Mouse (Mus musculus): ENCODE data around the gene Tubb2a. TPM values are rescaled to one million over a fixed set of nuclear protein-coding genes. Genes with fewer than 3 reads are reported as not detected.
"Not testable (repeated sequence)": the region's sequence is repeated elsewhere in the genome, so short reads cannot be mapped to it uniquely, and the experiment has no call there.

The Tubb2a gene
- total and polyA plus RNA-seq, 3 experiments = 17.6 to 43.0 (median 26.1) TPM

GRCm38 (mm10) chr13:34078500-34079280 is 883 bp upstream of the Tubb2a start:
- Histone ChIP-seq H3K4me1 (ENCODE audit: control insufficient read depth in 1 of 2, insufficient read depth in 2 of 2) (peaks cover 13 to 32% of the 10 kb centered on the region in 2 experiments), H3K9ac (ENCODE audit: insufficient read depth, low read depth) (peak overlapping the region; percentile 59), H3K36me3 (replicated peaks in 1 of 2; ENCODE audit: control insufficient read depth in 1 of 2, insufficient read depth in 1 of 2, low read length in 1 of 2) (peaks cover 5 to 12% of the 10 kb centered on the region in 2 experiments), H3K9me3 (replicated peaks; ENCODE audit: low read length) (no peaks in the 10 kb centered on the region), H3K4me2 (ENCODE audit: insufficient read depth, low read depth, poor library complexity, severe bottlenecking) (peak overlapping the region; percentile 86), H3K27me3 (replicated peaks) (peaks cover 2% of the 10 kb centered on the region), H3K27ac (ENCODE audit: insufficient read depth, low read depth) (no peak overlapping the region), H3K4me3 (replicated peaks in 1 of 3; ENCODE audit: low read depth in 2 of 3, low read length in 2 of 3, poor library complexity in 1 of 3) (no peak overlapping the region), H3K79me2 (replicated peaks; ENCODE audit: control insufficient read depth, extremely low read depth, insufficient read depth, poor library complexity, severe bottlenecking) (no peaks in the 10 kb centered on the region)
- dilution Hi-C loops (cut with MboI; ENCODE audit: extremely low pct_ligation_motif_present, extremely low pct_unique_long_range_greater_than_20kb, low sequenced_read_pairs) (no loop called here), in situ Hi-C loops (cut with MboI; ENCODE audit: low pct_ligation_motif_present, low pct_unique_long_range_greater_than_20kb, low sequenced_read_pairs) (no loop called here)
- TF ChIP-seq BHLHE40 (IDR thresholded peaks at IDR 0.05; ENCODE audit: low read depth, low read length) (peak; percentile 56; the same call in 1 of the 2 replicates), TBP (conservative IDR thresholded peaks at IDR 0.05; ENCODE audit: low read depth, low read length) (no peak), MXI1 (IDR thresholded peaks at IDR 0.05; ENCODE audit: low read depth, low read length) (peak; percentile 29; the same call in 1 of the 2 replicates)
- no peak for DNase-seq (ENCODE audit: extremely low read depth)

GRCm38 (mm10) chr13:34076561-34077491 is 981 bp downstream of the Tubb2a start:
- Histone ChIP-seq H3K4me2 (ENCODE audit: insufficient read depth, low read depth, poor library complexity, severe bottlenecking) (peak overlapping the region; percentile 86), H3K79me2 (replicated peaks; ENCODE audit: control insufficient read depth, extremely low read depth, insufficient read depth, poor library complexity, severe bottlenecking) (no peaks in the 10 kb centered on the region), H3K36me3 (replicated peaks in 1 of 2; ENCODE audit: control insufficient read depth in 1 of 2, insufficient read depth in 1 of 2, low read length in 1 of 2) (peaks cover 9 to 12% of the 10 kb centered on the region in 2 experiments), H3K4me1 (ENCODE audit: control insufficient read depth in 1 of 2, insufficient read depth in 2 of 2) (peaks cover 8 to 20% of the 10 kb centered on the region in 2 experiments), H3K4me3 (replicated peaks in 1 of 3; ENCODE audit: low read depth in 2 of 3, low read length in 2 of 3, poor library complexity in 1 of 3) (peak overlapping the region in 2 of 3 experiments; percentile 15 to 47), H3K27me3 (replicated peaks) (peaks cover 2% of the 10 kb centered on the region), H3K27ac (ENCODE audit: insufficient read depth, low read depth) (no peak overlapping the region), H3K9me3 (replicated peaks; ENCODE audit: low read length) (no peaks in the 10 kb centered on the region), H3K9ac (ENCODE audit: insufficient read depth, low read depth) (peak overlapping the region; percentile 75)
- in situ Hi-C loops (cut with MboI; ENCODE audit: low pct_ligation_motif_present, low pct_unique_long_range_greater_than_20kb, low sequenced_read_pairs) = no loop called here
- dilution Hi-C loops (cut with MboI; ENCODE audit: extremely low pct_ligation_motif_present, extremely low pct_unique_long_range_greater_than_20kb, low sequenced_read_pairs) = no loop called here
- TF ChIP-seq BHLHE40 (IDR thresholded peaks at IDR 0.05; ENCODE audit: low read depth, low read length) = no peak
- TF ChIP-seq KAT2A (IDR thresholded peaks at IDR 0.05; ENCODE audit: insufficient replicate concordance, low read length) = no peak
- TF ChIP-seq MXI1 (IDR thresholded peaks at IDR 0.05; ENCODE audit: low read depth, low read length) = no peak
- TF ChIP-seq JUND (conservative IDR thresholded peaks at IDR 0.05; ENCODE audit: low read depth, low read length) = no peak
- TF ChIP-seq ZNF384 (IDR thresholded peaks at IDR 0.05; ENCODE audit: low read depth, low read length) = no peak
- TF ChIP-seq USF2 (conservative IDR thresholded peaks at IDR 0.05; ENCODE audit: low read depth, low read length) = no peak
- no peak for TF ChIP-seq TCF12 (IDR thresholded peaks at IDR 0.05; ENCODE audit: low read depth, low read length)
- no peak for TF ChIP-seq MAFK (IDR thresholded peaks at IDR 0.05; ENCODE audit: insufficient replicate concordance, low read length)
- no peak for TF ChIP-seq MYC (IDR thresholded peaks at IDR 0.05; ENCODE audit: low read depth, low read length)
- TF ChIP-seq JUN (IDR thresholded peaks at IDR 0.05; ENCODE audit: insufficient read depth, low read depth, low read length) = no peak
- TF ChIP-seq NRF1 (IDR thresholded peaks at IDR 0.05; ENCODE audit: low read depth, low read length) = no peak
- TF ChIP-seq PAX5 (IDR thresholded peaks at IDR 0.05; ENCODE audit: low read length) = no peak
- no peak for TF ChIP-seq ZKSCAN1 (IDR thresholded peaks at IDR 0.05; ENCODE audit: borderline replicate concordance, low read depth, low read length)
- no peak for TF ChIP-seq ZMIZ1 (IDR thresholded peaks at IDR 0.05; ENCODE audit: low read depth, low read length)
- TF ChIP-seq TBP (conservative IDR thresholded peaks at IDR 0.05; ENCODE audit: low read depth, low read length) = no peak
- DNase-seq (ENCODE audit: extremely low read depth) = no peak

- peaks cover 12 to 15% of the 10 kb centered on the region in 2 experiments for H3K36me3 ChIP-seq (replicated peaks in 1 of 2; ENCODE audit: control insufficient read depth in 1 of 2, insufficient read depth in 1 of 2, low read length in 1 of 2)
Observed at GRCm38 (mm10) chr13:34075893-34076292, 1.9 kb downstream of the Tubb2a start.

More at GRCm38 (mm10) chr13:34075893-34076292, 1.9 kb downstream of the Tubb2a start:
- H3K27me3 ChIP-seq (replicated peaks); dilution Hi-C loops (cut with MboI; ENCODE audit: extremely low pct_ligation_motif_present, extremely low pct_unique_long_range_greater_than_20kb, low sequenced_read_pairs); in situ Hi-C loops (cut with MboI; ENCODE audit: low pct_ligation_motif_present, low pct_unique_long_range_greater_than_20kb, low sequenced_read_pairs); H3K9me3 ChIP-seq (replicated peaks; ENCODE audit: low read length); H3K27ac ChIP-seq (ENCODE audit: insufficient read depth, low read depth); DNase-seq (ENCODE audit: extremely low read depth); H3K79me2 ChIP-seq (replicated peaks; ENCODE audit: control insufficient read depth, extremely low read depth, insufficient read depth, poor library complexity, severe bottlenecking); H3K9ac ChIP-seq (ENCODE audit: insufficient read depth, low read depth); H3K4me3 ChIP-seq (replicated peaks in 1 of 3; ENCODE audit: low read depth in 2 of 3, low read length in 2 of 3, poor library complexity in 1 of 3); H3K4me2 ChIP-seq (ENCODE audit: insufficient read depth, low read depth, poor library complexity, severe bottlenecking): not testable (repeated sequence)
- peaks cover 8 to 19% of the 10 kb centered on the region in 2 experiments for H3K4me1 ChIP-seq (ENCODE audit: control insufficient read depth in 1 of 2, insufficient read depth in 2 of 2)
